Mouse (Mus musculus) forebrain, embryonic 16.5 days (tissue): Measurements from ENCODE around the gene Gja10. TPM values are rescaled to one million over a fixed set of nuclear protein-coding genes. Genes with fewer than 3 reads are reported as not detected.
A peak's percentile ranks its signal among the peaks of the same experiment; 100 is the strongest.

Experiments
- ATAC-seq: fragments of 200-750 bp; cut with Nextera tagmentation; 2 replicates; pipeline ENCODE4 v1.8.0; 2017; ENCODE audit warnings: mild to moderate bottlenecking, moderate library complexity
- H3K27ac ChIP-seq: fragments of 300-500 bp; sonication (generic); 2 replicates; pipeline ENCODE4 v1.5.1; 2014; ENCODE audit warnings: low read length, control low read depth
- H3K27me3 ChIP-seq: fragments of 300-500 bp; sonication (generic); replicated peaks from 2 replicates; pipeline ENCODE4 v1.6.1; 2014; ENCODE audit warnings: low read length; ENCODE audit not compliant: control insufficient read depth, insufficient read depth
- H3K36me3 ChIP-seq: fragments of 300-500 bp; sonication (generic); 2 replicates; pipeline ENCODE4 v1.6.1; 2014; ENCODE audit not compliant: control insufficient read depth, insufficient read depth
- H3K4me1 ChIP-seq: fragments of 300-500 bp; sonication (generic); replicated peaks from 2 replicates; pipeline ENCODE4 v1.6.1; 2014; ENCODE audit warnings: low read length; ENCODE audit not compliant: control insufficient read depth, insufficient read depth
- H3K4me2 ChIP-seq: fragments of 300-500 bp; sonication (generic); 2 replicates; pipeline ENCODE4 v1.6.1; 2014; ENCODE audit warnings: mild to moderate bottlenecking, low read length, control low read depth
- H3K4me3 ChIP-seq: fragments of 300-500 bp; sonication (generic); replicated peaks from 2 replicates; pipeline ENCODE4 v1.5.1; 2014; ENCODE audit warnings: mild to moderate bottlenecking, low read length, control low read depth
- H3K9ac ChIP-seq: fragments of 300-500 bp; sonication (generic); replicated peaks from 2 replicates; pipeline ENCODE4 v1.6.1; 2014; ENCODE audit warnings: low read depth, low read length, control low read depth
- H3K9me3 ChIP-seq: fragments of 300-500 bp; sonication (generic); 2 replicates; pipeline ENCODE4 v1.6.1; 2016; ENCODE audit warnings: low read length; ENCODE audit not compliant: control insufficient read depth
- WGBS: fragments of 180-500 bp; shearing (Covaris S2); extraction: QIAGEN DNeasy Blood & Tissue Kit; methylation state at CpG from one replicate; pipeline ENCODE4 v1.1.7; 2014; 5-methylcytosine and 5-hydroxymethylcytosine counted together
- polyA plus RNA-seq: library from polyadenylated mRNA; unstranded; fragments of >200 nt; fragmentation: Nextera tagmentation; extraction: Ambion mirVana; gene quantifications from 2 replicates; pipeline ENCODE4 v1.2.1, GENCODE M21; 2015

Gene Gja10
- not detected in 2 replicates for polyA plus RNA-seq

DNA sequence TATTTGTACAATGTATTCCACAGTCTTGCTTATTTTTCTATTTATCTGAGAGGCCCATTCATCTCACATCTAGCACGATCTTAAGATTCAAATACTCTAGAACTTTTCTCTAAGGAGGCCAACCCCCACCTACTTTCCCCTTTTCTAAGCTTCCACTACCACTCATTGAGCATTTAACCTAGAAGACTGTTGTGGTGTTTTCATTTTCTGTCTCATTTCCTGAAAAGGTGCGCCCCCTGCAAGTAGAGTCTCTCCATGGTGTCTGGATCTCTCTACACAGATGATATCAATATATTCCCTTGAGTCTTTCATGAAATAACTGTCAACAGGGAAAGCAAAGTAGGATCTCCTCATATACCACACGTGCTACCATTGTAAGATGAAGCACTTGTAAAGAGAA, at the start of gene Gja10:
TSS of gene Gja10 (minus strand) at position 101 of the 400 bp plus-strand sequence.
- Histone ChIP-seq H3K27me3 (no peaks in the 10 kb centered on the region), H3K4me3 (no peak within 1 kb of the TSS), H3K36me3 (no peaks in the 10 kb centered on the region), H3K9ac (no peak within 1 kb of the TSS), H3K4me1 (no peaks in the 10 kb centered on the region), H3K27ac (no peak within 1 kb of the TSS), H3K4me2 (no peak within 1 kb of the TSS), H3K9me3 (no peaks in the 10 kb centered on the region)
- 73% methylated on average over 3 of the region's 3 CpGs for WGBS
- no peak for ATAC-seq

DNA sequence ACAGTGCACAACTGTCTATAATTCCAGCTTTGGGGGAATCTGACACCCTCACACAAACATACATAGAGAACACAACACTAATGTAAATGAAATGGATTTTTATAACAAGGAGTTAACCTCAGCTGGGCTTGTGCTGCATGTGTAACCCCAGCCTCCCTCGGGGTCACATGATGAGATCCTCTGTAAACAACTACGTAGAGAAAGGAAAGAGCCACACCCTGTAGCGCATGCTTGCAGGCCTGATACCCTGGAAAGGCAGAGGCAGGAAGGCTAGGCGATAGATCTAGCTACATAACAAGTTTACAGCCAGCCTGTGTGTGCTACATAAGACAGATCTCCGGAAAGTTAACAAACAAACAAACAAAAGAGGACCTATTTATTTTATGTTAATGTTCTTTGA, 49.1 kb upstream of the Gja10 start:
- 87% methylated on average over 5 of the region's 5 CpGs for WGBS
- no peak overlapping the region for H3K4me2 ChIP-seq

GRCm38 (mm10) chr4:32621637-32622036, 19.1 kb upstream of the Gja10 start:
- H3K27me3 ChIP-seq, result no peaks in the 10 kb centered on the region
- H3K36me3 ChIP-seq, result 0 out of 2 replicates have a peak, but pooled peaks cover 2% of the 10 kb centered on the region
- H3K27ac ChIP-seq, result no peak overlapping the region
- ATAC-seq, result no peak
- H3K4me2 ChIP-seq, result no peak overlapping the region
- no peaks in the 10 kb centered on the region for H3K9me3 ChIP-seq
- H3K4me1 ChIP-seq, result 0 out of 2 replicates have a peak, but pooled peaks cover 2% of the 10 kb centered on the region
- H3K4me3 ChIP-seq, result no peak overlapping the region
- no peak overlapping the region for H3K9ac ChIP-seq

More for the DNA sequence above, 49.1 kb upstream of the Gja10 start:
- Histone ChIP-seq H3K27me3 (no peaks in the 10 kb centered on the region), H3K36me3 (peaks cover 8% of the 10 kb centered on the region; the same call in 1 of the 2 replicates), H3K9me3 (no peaks in the 10 kb centered on the region), H3K4me3 (no peak overlapping the region), H3K4me1 (peaks cover 3% of the 10 kb centered on the region; the same call in 1 of the 2 replicates), H3K27ac (no peak overlapping the region), H3K9ac (no peak overlapping the region)
- no peak for ATAC-seq

DNA sequence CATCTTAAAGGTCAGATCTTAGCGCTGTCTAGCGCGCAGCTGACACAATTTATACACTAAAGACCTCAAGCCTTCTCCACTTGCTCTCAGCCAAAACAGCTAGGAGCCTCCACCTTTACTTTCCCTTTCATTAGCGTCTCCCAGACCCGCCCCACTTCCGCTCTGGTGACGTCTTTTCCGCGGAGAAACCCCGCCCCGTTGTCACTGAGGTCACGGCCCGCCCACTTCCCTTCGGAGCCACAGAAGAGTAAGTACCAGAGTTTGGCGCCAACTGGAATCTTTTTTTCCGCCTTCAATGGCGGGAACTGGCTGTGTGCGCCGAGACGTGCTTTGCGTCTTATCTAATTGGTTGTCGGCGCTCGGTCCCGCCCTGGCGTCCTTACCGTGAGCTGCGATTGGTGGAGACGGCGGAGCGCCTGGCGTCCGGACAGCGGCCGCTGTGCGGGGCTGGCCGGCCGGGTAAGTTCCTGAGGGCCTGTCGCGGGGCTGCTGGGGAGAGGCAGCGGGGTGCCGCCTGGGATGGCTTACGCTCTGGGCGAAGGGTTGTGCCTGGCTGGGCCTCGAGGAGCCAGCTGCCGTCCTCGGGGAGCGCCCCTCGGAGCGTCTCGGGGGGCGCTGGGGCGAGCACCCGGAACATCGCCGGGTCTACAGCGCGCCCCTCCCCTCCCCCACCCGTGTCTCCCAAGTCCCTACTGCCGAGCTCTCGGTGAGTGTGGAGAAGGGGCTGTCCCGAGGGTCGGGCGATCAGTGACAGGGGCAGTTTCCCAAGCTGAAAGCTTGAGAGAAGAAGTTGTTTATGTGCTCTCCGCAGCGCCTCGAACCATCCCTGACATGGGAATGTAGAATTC, 12.7 kb upstream of the Gja10 start, which contains the start of gene Casp8ap2:
TSS of gene Casp8ap2 (plus strand) at position 418 of the 848 bp plus-strand sequence.
- Histone ChIP-seq H3K9ac (peak within 1 kb of the TSS; percentile 80), H3K27ac (peak within 1 kb of the TSS; percentile 79), H3K27me3 (no peaks in the 10 kb centered on the region), H3K9me3 (no peaks in the 10 kb centered on the region), H3K4me1 (peaks cover 11% of the 10 kb centered on the region), H3K4me2 (peak within 1 kb of the TSS; percentile 72), H3K4me3 (peak within 1 kb of the TSS; percentile 84), H3K36me3 (no peaks in the 10 kb centered on the region)
- under 1% methylated on average over 67 of the region's 67 CpGs for WGBS
- peak; percentile 98 for ATAC-seq

GRCm38 (mm10) chr4:32601135-32601534, 1.4 kb downstream of the Gja10 start:
- Histone ChIP-seq H3K27ac (no peak overlapping the region), H3K4me2 (no peak overlapping the region), H3K4me1 (no peaks in the 10 kb centered on the region), H3K4me3 (no peak overlapping the region), H3K27me3 (no peaks in the 10 kb centered on the region), H3K9ac (no peak overlapping the region), H3K9me3 (no peaks in the 10 kb centered on the region), H3K36me3 (no peaks in the 10 kb centered on the region)
- ATAC-seq, result no peak
- 26% methylated on average over 12 of the region's 12 CpGs for WGBS

DNA sequence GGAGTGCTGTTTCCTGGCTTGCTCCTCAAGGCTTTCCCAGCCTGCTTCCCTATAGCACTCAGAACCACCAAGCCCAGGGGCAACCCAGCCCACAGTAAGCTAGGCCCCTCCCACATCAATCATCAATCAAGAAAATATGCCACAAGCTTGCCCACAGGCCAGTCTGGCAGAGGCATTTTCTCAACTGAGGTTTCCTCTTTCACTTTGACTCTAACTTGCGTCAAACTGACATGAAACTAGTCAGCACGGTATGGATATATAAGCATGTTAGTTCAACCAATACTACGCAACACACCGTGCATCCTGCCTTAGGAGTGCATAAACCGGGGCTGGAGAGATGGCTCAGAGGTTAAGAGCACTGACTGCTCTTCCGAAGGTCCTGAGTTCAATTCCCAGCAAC, 14.3 kb downstream of the Gja10 start:
- Histone ChIP-seq H3K27me3 (no peaks in the 10 kb centered on the region), H3K4me3 (no peak overlapping the region), H3K4me2 (no peak overlapping the region), H3K9ac (no peak overlapping the region), H3K36me3 (no peaks in the 10 kb centered on the region), H3K27ac (no peak overlapping the region), H3K4me1 (no peaks in the 10 kb centered on the region), H3K9me3 (no peaks in the 10 kb centered on the region)
- 93% methylated on average over 6 of the region's 6 CpGs for WGBS
- no peak for ATAC-seq

- no peak for ATAC-seq
- WGBS, result 90% methylated on average over 5 of the region's 5 CpGs
- Histone ChIP-seq H3K4me1 (no peaks in the 10 kb centered on the region), H3K4me2 (no peak overlapping the region), H3K36me3 (no peaks in the 10 kb centered on the region), H3K27ac (no peak overlapping the region), H3K9ac (no peak overlapping the region), H3K4me3 (no peak overlapping the region), H3K9me3 (no peaks in the 10 kb centered on the region), H3K27me3 (no peaks in the 10 kb centered on the region)
Observed at GRCm38 (mm10) chr4:32587543-32587942, 15.0 kb downstream of the Gja10 start.

- WGBS, result 12% methylated on average over 9 of the region's 9 CpGs
- no peaks in the 10 kb centered on the region for H3K27me3 ChIP-seq
- ATAC-seq, result no peak
Observed at GRCm38 (mm10) chr4:32586596-32586995, 16.0 kb downstream of the Gja10 start.

DNA sequence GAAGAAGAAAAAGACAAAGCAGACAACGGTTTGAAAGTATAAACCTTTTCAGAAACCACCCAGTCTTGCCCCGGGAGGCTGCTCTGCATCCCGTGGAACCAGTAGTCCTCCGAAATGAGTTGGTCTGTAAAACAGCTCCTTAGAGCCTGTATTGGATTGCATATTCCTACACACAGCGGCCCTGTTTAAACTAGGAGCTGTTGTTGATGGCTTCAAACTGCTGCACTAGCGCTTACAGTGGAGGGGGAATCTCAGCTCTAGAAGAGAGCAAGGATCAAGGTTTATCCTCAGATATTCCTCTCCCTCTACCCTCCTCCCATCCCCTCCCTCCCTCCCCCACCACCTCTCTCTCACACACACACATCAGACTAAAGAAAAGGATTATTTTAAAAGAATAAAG, 18.4 kb downstream of the Gja10 start:
- Histone ChIP-seq H3K27me3 (no peaks in the 10 kb centered on the region), H3K36me3 (0 out of 2 replicates have a peak, but pooled peaks cover 2% of the 10 kb centered on the region), H3K9me3 (no peaks in the 10 kb centered on the region), H3K9ac (no peak overlapping the region), H3K4me3 (no peak overlapping the region), H3K27ac (no peak overlapping the region), H3K4me1 (peaks cover 3% of the 10 kb centered on the region; the same call in 1 of the 2 replicates), H3K4me2 (no peak overlapping the region)
- no peak for ATAC-seq
- WGBS, result 58% methylated on average over 6 of the region's 6 CpGs

More at GRCm38 (mm10) chr4:32586596-32586995, 16.0 kb downstream of the Gja10 start:
- no peaks in the 10 kb centered on the region for H3K4me1 ChIP-seq
- H3K4me2 ChIP-seq, result no peak overlapping the region
- no peaks in the 10 kb centered on the region for H3K9me3 ChIP-seq
- H3K27ac ChIP-seq, result no peak overlapping the region
- no peak overlapping the region for H3K9ac ChIP-seq
- H3K4me3 ChIP-seq, result no peak overlapping the region
- H3K36me3 ChIP-seq, result no peaks in the 10 kb centered on the region
